Mouse (Mus musculus) embryo, embryonic 9.5 days (tissue): ENCODE results near the gene Olfr1356.
"Not testable (repeated sequence)": the region's sequence is repeated elsewhere in the genome, so short reads cannot be mapped to it uniquely, and the experiment has no call there.

Source experiments
- DNase-seq: peaks from one replicate; pipeline ENCODE4 v3.0.0-alpha.2; 2017; ENCODE audit errors: extremely low spot score

The Olfr1356 gene

GRCm38 (mm10) chr10:78852066-78852465 lies at the start of gene Olfr1356:
Olfr1356 (minus strand) TSS chr10:78852166.
- DNase-seq: no peak

GRCm38 (mm10) chr10:78875240-78875639 lies 23.3 kb upstream of the Olfr1356 start, which contains the start of gene Olfr1355:
Olfr1355 (plus strand) TSS chr10:78875540.
- DNase-seq: no peak

- DNase-seq: not testable (repeated sequence)
Measured at GRCm38 (mm10) chr10:78840456-78840855, 11.5 kb downstream of the Olfr1356 start.

- DNase-seq: no peak
Measured at GRCm38 (mm10) chr10:78812358-78813060, 39.5 kb downstream of the Olfr1356 start.

- no peak for DNase-seq
Measured at GRCm38 (mm10) chr10:78801449-78801848, 50.5 kb downstream of the Olfr1356 start.
